Mouse (Mus musculus) ES-Bruce4 (cell line): ENCODE data around the gene Dbnl.

Experiments
- CTCF ChIP-seq: IDR thresholded peaks from one replicate; pipeline ENCODE4 v1.8.1; 2011; ENCODE audit warnings: low read depth, low read length
- EP300 ChIP-seq: IDR thresholded peaks from 2 replicates; pipeline ENCODE4 v1.6.1; 2011; ENCODE audit warnings: low read depth, low read length; ENCODE audit not compliant: insufficient read depth
- POLR2A ChIP-seq: IDR thresholded peaks from one replicate; pipeline ENCODE4 v1.8.1; 2011; ENCODE audit warnings: low read length; ENCODE audit not compliant: insufficient read depth

DNA sequence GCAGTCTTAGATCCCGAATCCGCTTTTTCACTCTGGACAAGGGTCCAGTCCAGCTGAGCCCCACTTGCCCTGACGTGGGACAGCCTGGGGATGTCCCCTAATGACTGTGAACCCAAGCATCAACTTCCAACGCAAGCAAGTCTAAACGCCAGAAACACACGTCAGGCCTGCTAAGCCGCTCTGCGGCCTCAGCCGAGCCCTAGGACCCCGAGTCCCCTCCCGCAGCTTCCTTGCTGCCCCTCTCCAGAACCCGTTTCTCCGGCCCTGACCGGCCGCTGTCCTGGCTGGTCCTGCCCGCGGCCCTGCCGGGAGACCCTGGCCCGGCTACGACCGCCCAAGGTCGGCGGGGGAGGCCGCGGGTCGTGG lies 47.7 kb upstream of the Dbnl start:
- no peak for TF ChIP-seq POLR2A
- no peak for TF ChIP-seq CTCF
- TF ChIP-seq EP300 = no peak
